Mouse (Mus musculus) mouse trophoblast stem cell (cell line): Measurements from ENCODE around the gene Galnt4.

Source experiments
- in situ Hi-C, 2 experiments: fragments of 300-500 bp; cut with MseI, MboI; formaldehyde crosslinking; loops; 2 replicates in 1 of 2; 3 replicates in 1 of 2; pipeline ENCODE4 v1.15.1; 2025

The Galnt4 gene

DNA sequence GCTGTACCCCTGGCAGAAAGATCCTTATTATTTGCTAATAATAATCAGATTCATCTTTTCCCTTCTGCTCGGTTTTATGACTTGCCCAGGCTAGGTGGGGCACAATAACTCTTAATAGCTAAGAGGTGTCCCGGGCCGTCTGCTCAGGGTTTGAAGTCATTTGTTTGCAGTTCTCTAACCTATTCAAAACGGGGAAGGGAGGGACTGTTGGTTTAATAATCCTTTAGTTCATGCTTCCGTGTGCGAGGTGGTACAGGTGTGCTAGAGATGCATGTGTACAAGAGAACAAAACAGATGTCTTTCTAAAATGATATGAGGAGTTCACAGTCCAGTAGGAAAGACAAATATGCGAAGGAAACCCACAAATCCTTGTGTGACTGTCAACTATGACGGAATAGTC lies 6.3 kb downstream of the Galnt4 start:
- in situ Hi-C loops = no loop called here

DNA sequence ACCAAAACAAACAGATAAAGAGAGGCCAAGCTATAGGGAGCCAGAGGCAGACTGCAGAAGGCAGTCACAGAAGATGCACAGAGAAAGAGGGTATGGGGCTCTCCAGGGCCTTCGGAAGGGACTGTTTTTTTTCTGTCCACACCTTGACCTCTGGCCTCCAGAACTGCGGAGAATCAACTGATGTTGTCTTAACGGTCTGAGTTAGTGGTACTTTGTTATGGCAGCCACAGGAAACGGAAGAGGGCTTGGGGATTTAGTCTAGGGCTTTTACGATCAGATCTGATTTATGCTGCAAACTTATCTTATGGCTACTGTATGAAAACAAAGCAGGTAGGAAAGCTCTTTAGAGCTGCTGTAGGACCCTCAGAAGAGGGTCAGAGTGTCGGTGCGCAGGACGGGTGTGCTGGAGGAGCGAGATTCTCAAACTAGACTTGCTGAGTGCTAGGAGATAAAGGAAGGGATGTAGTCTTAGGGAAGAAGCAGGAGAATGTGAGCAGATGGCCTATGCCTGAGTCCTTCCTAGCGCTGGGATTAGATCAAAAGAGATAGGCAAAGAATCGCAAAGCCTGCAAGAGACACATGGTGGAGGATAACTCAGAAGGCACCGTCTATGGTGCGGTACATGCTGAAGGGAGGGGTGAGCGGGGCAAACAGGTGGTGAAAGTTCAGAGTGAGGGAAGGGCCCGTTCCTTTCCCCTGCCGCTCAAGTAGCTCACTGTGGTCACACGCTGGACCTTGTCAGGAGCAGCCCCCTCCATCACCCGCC lies 7.7 kb downstream of the Galnt4 start:
- in situ Hi-C loops = no loop called here

DNA sequence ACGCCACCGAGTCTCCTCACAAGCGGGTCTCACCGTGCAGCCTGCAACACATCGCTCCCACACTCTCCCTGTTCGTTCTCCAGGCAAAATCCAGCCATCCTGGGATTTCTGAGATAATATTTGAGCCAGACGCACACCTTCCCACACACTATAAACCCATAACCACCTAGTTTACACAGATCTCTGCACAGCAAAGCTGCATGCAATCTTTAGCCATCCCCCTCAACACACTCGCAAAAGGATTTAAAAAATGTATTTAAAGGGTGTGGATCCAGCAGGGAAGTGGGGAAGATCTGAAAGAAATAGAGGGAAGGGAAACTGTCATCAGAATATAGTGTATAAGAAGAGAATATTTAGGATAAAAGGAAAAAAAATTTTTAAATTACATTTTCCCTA lies 8.3 kb downstream of the Galnt4 start:
- in situ Hi-C loops = no loop called here

DNA sequence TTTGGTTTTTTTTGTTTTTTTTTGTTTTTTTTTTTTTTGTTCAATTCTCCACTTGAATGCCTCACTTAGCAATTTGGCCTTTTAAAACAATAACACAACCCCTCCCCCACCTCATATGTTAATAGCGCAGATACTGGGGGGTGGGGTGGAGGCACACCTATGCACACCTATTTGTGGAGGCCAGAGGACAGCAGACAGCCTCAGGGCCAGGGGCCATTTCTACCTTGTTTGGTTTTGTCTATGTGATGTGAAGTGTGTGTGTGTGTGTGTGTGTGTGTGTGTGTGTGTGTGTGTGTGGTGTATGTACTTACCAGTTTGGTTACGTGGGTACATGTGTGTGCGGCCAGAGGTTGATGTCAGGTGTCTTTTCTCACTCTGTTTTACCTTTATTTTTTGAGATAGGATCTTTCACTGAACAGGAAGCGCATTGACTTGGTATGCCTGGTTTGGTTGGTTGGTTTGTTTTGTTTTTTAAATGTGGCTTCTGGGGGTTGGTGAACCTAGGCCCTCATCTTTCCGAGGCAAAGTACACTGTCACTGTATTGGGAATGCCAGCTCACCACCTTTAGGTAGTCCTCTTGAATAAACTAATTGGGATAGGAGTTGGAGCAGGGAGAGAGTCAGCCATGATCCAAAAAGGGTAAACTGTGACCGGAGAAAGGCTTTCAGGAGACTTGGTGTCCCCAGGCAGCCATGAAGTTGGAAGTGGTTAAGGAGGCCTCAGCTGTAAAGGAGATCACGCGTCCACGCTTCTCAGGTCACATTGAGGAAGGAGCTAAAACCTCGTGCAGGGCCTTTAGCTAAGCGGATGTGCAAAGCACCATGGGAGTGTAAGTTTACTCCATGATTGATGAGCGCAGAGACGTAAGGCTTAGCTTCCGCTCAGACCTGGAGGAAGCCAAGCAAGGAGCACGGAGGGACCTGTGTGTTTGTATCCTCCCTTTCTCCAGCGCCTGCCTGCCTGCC lies 9.0 kb downstream of the Galnt4 start:
- in situ Hi-C loops = no loop called here

DNA sequence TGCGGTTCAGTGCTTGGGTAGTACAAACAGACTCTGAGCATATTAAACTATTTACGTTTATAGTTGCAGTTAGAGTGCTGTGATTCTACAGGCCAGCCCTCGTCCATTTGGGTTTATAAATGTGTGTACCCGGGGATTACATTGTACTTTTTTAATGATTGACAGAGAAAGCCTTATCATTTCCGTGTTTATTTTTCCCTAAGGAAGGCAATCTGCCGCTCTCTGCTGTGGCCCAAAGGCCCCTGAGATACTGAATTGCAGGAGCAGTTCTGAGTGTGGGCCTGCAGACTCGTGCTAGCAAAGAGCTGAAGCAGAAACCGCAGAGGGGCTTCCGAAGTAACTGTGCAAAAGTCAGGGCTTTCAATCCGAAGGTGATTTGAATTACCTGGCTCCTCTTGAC lies 9.9 kb downstream of the Galnt4 start:
- in situ Hi-C loops = no loop called here

DNA sequence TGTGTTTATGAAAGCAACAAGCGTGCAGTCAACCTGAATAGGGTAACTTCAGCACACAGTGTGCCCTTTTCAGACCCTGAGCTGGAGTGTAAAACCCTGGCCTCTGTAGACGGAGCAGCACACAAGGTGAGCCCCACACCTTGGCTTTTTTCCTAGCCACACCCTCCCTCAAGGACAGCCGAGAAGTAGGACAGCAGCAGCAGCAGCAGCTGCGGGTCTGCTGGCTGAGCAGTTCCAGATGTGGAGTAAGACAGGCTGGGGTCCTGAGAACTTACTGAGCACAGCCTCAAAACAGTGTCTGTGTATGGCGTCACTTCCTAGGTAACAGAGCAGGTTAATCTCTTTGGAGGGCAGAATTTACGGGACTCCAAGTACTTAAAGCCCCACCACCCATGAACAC lies 10.7 kb downstream of the Galnt4 start:
- in situ Hi-C loops = no loop called here

DNA sequence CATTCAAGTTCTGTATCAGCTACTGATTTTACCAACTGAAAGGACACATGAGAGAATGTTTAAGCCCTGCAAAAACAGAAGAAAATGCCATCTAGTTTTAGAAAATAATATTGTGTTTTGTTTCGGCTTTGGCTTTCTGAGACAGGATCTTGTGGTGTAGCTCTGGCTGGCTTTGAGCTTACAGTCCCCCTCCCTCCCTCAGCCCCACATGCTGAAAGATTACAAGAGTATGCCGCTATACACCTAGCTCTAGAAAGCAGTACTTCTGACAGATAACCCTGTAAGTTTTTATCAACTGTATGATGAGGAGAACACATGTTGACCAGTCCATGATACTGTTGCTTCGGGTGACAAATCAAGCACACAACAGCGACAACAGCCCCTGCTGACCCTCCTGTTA lies 11.5 kb downstream of the Galnt4 start:
- in situ Hi-C loops = no loop called here

DNA sequence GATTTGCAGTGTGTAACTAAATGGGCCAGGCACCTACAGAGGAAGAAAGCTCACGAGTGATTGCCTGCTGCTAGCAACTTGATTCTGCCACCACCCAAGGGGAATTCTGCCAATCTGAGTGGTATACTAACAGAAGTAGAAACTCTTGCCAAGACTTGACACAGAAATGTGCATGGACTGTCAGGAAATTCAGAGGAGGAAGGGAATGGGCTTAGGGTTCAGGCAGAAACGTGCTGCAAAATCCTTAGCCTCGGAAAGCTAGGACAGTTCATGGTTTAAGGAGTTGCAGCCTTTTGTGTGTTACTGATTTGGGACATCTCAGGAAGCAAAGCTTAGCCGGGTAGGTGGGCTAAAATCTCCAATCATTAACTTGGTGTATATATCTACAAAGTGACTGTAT lies 18.3 kb downstream of the Galnt4 start, which contains the start of gene Phxr2:
Gene Phxr2 (minus strand): TSS at position 101 of the 400 bp plus-strand sequence.
- in situ Hi-C loops = no loop called here

DNA sequence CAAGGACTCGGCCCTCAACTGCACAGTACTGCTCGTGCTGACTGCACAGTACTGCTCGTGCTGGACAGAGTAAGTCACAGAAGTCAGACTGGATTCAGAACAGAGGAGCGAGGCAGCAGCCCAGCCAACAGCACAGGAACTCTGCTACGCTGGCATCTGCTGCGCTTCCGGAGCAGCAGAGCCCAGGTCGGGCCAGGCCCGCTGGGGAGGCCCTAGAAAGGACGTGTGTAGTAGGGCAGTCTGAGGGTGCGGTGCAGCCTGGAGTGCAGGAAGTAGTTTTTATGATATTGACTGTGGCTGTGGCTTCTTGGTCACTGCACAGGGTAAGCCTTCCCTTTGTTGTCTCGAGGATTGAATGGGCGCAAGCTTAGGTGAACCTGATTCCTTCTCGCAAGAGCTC lies 19.0 kb downstream of the Galnt4 start:
- in situ Hi-C loops = no loop called here

DNA sequence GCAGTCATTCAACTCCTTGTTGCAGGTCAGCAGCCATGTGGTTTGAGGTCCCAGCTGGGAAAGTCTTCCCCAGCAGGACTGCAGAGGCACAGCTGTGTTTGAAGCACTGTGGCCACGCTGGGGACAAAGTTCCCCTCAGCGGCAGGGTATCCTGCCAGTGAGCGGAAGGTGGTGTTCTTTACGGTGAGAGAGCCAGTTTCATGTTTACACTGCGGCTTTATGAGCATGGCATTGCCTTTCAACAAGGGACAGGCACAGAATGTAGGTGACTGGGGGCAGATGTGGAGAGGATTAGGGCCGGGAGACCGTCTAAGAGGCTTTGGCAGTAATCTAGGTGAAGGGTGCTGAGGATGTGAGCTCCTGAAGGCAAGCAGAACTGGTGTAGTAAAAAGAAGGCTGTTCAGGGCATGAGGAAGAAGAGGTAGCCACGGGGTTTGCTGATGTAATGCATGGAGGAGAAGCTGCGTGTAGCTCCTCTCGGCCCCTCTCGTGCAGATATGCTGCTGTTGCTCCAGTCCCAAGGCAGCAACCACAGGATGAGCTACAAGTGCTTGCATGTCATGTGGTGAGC lies 19.8 kb downstream of the Galnt4 start:
- in situ Hi-C loops = no loop called here

DNA sequence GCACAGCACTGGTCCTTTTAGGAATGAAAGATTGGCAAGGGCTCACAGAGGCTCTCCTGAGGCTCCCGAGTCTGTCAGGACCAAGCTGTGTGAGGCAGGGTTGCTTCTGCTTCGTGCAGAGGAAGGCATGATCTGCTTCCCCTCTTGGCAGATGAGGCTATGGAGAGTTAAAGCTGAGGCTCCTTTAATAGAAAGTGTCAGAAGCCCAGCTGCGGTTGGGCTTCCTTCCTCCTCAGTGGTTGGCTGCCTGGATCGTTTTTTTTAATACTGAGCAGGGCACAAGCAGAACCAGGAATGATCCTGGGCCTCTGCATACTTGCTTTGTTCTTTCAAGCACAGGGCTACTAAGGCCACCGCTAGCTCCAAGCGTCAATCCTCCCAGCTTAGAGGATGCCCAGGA lies 22.7 kb downstream of the Galnt4 start:
- in situ Hi-C loops = no loop called here

DNA sequence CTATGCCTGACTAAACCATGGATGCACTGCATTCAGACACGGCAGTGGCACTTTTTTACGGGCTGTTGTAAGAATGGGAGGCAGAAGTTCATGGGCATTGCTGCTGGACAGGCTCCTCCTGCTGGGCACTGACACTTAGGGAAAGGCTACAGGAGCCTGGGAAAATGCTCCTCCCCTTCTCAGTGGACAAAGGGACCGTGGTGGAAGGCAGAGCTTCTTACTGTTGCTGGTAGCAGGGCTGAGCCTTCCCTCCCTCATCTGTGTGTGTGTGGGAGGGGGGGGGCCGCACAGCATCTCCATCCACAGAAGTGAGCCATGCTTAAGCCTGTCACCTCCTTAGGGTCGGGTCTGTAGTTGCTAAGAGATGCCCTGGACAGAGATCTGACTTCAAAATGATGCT lies 23.3 kb downstream of the Galnt4 start:
- in situ Hi-C loops = no loop called here

DNA sequence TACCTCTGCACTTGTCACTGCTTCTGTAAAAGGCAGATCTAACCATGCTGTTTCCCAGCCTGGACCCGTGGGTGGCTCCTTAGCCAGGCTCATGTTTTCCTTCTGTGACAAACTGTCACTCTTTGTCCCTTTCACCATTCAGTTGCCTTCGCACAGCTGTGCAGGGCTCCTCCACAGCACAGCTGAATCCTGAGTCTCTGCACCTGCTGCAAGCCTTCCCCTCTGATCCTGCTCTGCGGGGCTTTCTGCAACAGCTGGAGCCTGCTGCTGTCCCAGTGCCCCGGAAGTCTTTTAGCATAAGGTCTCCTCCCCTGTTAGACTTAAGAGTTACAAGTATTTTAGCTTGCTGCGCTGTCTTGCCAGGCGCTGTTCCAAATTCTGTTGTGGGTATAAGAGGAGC lies 24.2 kb downstream of the Galnt4 start:
- in situ Hi-C loops = no loop called here

DNA sequence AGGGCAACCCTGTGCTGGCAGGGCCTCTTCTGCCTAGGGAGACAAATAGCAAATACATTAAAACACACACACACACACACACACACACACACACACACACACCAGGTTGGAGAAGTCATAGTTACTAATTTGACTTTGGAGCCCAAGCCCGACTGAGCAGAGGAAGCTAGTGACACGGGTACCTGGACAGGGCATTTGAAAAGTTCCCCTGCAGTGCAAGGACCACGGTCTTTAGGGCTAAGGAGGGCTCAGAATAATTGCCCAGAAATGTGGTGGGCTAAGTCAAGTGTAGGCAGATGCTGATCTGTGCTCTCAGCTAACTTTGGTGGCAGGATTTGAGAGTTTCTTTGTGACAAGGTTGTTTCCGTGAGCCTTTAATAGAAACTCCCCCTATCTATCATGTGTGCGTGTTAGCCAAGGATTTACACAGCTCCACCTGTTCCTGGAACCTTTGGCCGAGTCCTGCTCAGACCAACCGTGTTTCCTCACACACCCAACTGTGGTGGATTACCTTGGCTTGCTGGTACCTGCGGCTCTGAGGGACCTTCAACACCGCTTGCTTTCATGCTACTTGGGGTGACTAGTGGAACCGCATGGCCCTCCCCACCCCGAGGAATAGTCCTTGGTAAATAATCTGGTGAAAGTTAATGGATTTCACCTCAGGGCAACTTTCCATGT lies 24.8 kb downstream of the Galnt4 start:
- in situ Hi-C loops = no loop called here

DNA sequence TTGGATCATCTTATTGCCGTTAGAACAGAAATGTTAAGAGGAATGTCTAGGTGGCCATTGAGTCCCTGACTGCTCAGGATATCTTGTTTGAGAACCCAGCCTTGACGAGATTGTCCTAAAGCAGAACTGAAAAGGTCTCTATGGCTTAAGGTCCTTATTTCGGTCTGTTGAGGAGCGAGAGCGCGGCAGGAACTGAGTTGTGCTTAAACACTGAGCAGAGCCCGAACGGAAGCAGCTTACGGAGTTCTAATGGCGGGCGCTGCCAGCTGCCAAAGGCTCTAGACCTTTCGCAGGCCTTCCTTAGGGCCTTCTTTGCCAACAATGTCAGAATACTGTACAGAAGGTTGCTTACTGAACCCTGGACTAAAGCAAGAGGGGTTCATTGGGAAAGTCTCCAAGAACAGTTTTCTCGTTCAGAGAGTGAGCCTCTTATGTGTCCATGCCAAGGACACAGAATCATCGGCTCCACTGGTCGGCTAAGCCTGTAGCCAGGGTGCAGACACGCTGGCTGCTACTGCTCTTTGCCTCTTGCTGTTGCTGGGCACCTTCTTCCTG lies 25.4 kb downstream of the Galnt4 start:
- in situ Hi-C loops = no loop called here

DNA sequence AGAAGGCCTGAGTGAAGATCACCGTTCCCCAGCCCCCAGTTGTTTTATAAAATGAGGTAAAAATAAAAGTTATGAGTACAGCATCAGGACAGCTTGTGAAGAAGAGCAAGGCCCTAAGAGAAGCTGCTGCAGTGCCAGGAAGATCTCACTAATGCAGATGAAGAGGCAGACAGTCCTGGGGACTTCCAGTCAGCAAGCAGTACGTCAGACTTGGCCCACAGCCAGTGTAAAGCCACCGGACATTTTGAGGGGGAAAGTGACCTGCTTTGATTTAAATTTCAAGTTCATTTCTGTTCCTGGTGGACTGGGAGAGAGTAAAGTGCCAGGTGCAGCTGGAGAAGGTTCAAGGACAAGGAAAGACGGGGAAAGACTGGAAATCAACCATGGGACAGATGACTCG lies 28.4 kb downstream of the Galnt4 start:
- in situ Hi-C loops = no loop called here

DNA sequence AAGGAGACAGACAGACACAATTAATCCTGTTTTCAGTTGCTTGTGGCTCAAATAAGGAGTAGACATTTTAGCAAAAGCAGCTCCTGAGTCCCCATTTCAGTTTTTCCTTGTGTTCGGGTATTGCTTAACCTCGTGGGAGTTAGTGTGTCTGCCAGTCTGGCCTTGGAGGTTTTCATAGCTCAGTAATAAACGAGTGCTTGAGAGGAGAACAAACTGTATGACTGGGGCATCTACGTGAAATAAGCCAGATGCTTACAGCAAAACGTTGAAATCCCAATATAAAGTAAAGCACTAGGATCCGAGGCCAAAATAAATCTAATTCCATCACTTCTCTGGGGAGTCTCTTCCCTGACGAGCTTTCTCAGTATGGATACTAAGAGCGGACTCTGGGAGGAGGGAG lies 37.7 kb downstream of the Galnt4 start:
- in situ Hi-C loops = no loop called here

DNA sequence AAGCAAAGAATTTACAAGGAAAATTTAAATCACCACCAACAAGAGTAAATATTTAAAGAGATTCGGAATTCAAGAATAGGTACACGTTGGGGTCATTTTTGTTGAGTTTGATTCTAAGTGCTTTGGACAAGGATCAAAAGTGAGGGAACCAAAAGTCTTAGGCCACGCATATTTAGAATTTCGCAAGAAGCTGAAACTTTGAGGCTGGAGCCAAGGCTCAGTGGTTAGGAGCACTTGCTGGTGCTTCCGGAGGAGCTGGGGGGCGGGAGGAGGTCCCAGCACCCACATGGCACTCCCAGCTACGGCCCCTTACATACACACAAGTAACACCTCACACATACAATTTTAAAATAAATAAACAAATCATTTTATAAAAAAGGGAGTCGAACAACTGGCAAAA lies 38.6 kb downstream of the Galnt4 start:
- in situ Hi-C loops = no loop called here

DNA sequence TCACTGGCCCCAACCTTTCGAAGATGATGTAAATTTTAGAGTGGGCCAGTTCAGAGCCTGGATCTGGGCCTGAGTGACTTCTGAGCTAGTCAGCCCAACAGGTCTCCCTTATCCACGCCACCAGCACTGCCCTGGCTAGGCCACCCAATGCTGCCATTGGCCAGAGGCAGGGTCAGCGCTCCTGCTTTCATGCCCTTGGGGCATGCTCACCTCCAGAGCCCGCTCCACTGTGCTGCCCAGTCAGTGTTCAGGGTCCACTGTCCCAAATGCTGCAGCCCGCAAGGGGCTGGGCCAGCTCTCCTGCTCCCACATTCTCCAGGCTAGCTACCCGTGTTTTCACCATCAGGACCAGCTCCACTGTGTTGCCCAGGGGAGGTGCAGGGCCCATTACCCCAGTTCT lies 42.1 kb downstream of the Galnt4 start:
- in situ Hi-C loops = no loop called here

DNA sequence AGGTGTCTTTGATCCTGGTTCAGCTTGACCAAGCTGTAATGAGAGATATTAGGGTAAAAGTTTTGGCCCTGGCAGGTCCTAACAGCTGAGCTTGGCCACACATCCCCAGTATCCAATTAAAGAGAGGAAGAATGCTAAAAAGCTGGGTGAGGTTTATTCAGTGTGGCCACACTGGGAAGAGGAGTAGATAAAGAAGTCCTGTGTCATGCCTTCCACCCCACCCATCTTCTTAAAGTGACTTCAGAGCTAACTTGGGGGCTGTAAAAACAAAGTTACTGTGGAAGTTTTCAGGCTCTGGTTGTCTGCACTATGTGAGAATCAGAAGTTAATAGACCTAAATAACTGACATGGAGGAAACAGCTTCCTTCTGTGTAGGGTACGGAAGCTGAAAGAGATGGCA lies 43.6 kb downstream of the Galnt4 start:
- in situ Hi-C loops = no loop called here

DNA sequence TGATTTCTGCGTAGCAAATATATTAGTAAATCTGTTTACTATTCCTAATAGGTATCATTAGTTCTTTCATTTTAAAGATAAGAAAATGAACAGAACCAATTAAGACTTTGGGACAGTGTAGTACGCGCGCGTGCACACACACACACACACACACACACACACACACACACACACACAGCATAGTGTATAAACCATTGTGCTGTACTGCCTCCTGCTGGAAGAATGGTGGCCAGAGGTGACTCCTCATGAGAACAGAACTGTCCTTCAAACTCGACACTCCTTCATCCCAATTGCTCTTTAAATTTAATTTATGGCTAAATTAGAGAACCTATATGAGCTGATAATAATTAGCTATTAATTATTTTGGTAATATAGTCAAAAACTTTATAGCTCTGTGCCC lies 44.1 kb downstream of the Galnt4 start:
- in situ Hi-C loops = no loop called here

DNA sequence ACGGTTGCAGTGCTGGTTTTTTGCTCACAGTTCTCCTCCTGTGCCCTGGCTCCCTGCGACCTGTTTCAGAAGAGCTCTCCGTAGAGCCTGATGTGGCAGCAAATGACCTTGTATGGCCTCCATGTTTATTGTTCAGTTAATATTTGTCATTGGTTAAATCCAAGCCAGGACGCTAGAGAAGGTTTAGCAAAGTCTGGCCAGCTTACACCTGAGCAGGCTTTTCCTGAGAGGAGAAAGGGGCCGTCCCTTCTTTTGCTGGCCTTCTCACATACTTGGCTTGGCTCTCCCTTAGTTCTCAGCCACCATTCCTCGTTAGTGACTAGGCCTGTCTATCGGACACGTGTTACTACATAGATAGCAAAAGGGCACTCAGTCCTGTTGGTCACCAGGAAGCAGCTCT lies 46.7 kb downstream of the Galnt4 start:
- in situ Hi-C loops = no loop called here
